Mouse (Mus musculus) myocyte (in vitro differentiated cells): Measurements from ENCODE around the gene Gnaz. TPM values are rescaled to one million over a fixed set of nuclear protein-coding genes. Genes with fewer than 3 reads are reported as not detected.

Source experiments
- H3K27me3 ChIP-seq: one replicate; pipeline ENCODE4 v1.6.1; 2011; ENCODE audit not compliant: control insufficient read depth, insufficient read depth, insufficient read length
- H3K36me3 ChIP-seq: one replicate; pipeline ENCODE4 v1.6.1; 2011; ENCODE audit not compliant: control insufficient read depth, insufficient read depth
- H3K4me2 ChIP-seq: one replicate; pipeline ENCODE4 v1.6.1; 2011; ENCODE audit warnings: low read depth, control low read depth
- H3K4me3 ChIP-seq: one replicate; pipeline ENCODE4 v1.5.1; 2011; ENCODE audit warnings: mild to moderate bottlenecking, control low read depth, moderate library complexity
- H3K79me2 ChIP-seq: one replicate; pipeline ENCODE4 v1.6.1; 2011; ENCODE audit not compliant: control insufficient read depth, insufficient read depth
- H3ac ChIP-seq: one replicate; pipeline ENCODE4 v1.6.1; 2011; ENCODE audit not compliant: control insufficient read depth, insufficient read length
- CEBPB ChIP-seq: IDR thresholded peaks from 2 replicates; pipeline ENCODE4 v1.6.1; 2011; ENCODE audit warnings: mild to moderate bottlenecking, moderate library complexity; ENCODE audit not compliant: poor library complexity, insufficient read depth, severe bottlenecking
- E2F4 ChIP-seq: IDR thresholded peaks from one replicate; pipeline ENCODE4 v1.6.1; 2011; ENCODE audit warnings: mild to moderate bottlenecking, control low read depth, moderate library complexity; ENCODE audit not compliant: insufficient read depth
- MAX ChIP-seq: IDR thresholded peaks from one replicate; pipeline ENCODE4 v1.6.1; 2011; ENCODE audit warnings: low read depth, mild to moderate bottlenecking, control low read depth
- MYOD1 ChIP-seq, 3 experiments: IDR thresholded peaks; one replicate each; pipeline ENCODE4 v1.6.1; 2011; ENCODE audit warnings: control low read depth in 2 of 3, low read depth in 2 of 3, mild to moderate bottlenecking in 2 of 3, moderate library complexity in 1 of 3; ENCODE audit not compliant: insufficient read length in 2 of 3, control insufficient read depth in 1 of 3
- MYOG ChIP-seq, 3 experiments: IDR thresholded peaks; one replicate each; pipeline ENCODE4 v1.6.1; 2011; ENCODE audit warnings: control low read depth in 2 of 3, low read depth in 2 of 3, mild to moderate bottlenecking in 2 of 3; ENCODE audit not compliant: insufficient read length in 2 of 3, control insufficient read depth in 1 of 3, insufficient read depth in 1 of 3
- POLR2A ChIP-seq: IDR thresholded peaks from one replicate; pipeline ENCODE4 v1.6.1; 2011; ENCODE audit warnings: low read depth, mild to moderate bottlenecking, control low read depth, moderate library complexity; ENCODE audit not compliant: insufficient read length
- POLR2AphosphoS2 ChIP-seq: IDR thresholded peaks from one replicate; pipeline ENCODE4 v1.6.1; 2011; ENCODE audit warnings: low read depth, control low read depth; ENCODE audit not compliant: insufficient read length
- REST ChIP-seq: IDR thresholded peaks from one replicate; pipeline ENCODE4 v1.6.1; 2011; ENCODE audit warnings: mild to moderate bottlenecking, control low read depth, moderate library complexity; ENCODE audit not compliant: insufficient read depth, insufficient read length
- SRF ChIP-seq: IDR thresholded peaks from one replicate; pipeline ENCODE4 v1.6.1; 2011; ENCODE audit warnings: low read depth; ENCODE audit not compliant: control insufficient read depth, insufficient read length
- TCF12 ChIP-seq: IDR thresholded peaks from one replicate; pipeline ENCODE4 v1.6.1; 2011; ENCODE audit warnings: mild to moderate bottlenecking, control low read depth; ENCODE audit not compliant: poor library complexity, insufficient read depth, severe bottlenecking
- TCF3 ChIP-seq: IDR thresholded peaks from one replicate; pipeline ENCODE4 v1.6.1; 2011; ENCODE audit warnings: low read depth, control low read depth; ENCODE audit not compliant: insufficient read length
- USF1 ChIP-seq: IDR thresholded peaks from one replicate; pipeline ENCODE4 v1.6.1; 2011; ENCODE audit warnings: low read depth, mild to moderate bottlenecking, control low read depth, moderate library complexity
- polyA plus RNA-seq: library from polyadenylated mRNA; unstranded; fragments of >200 nt; fragmentation: generic; extraction: Trizol; gene quantifications from one replicate; pipeline ENCODE4 v1.2.1, GENCODE M21; 2012; ENCODE audit warnings: missing spikeins

Gene Gnaz
- polyA plus RNA-seq, 1 experiment, result 0.54 TPM

- Histone ChIP-seq H3ac (no peak overlapping the region), H3K4me2 (no peak overlapping the region), H3K27me3 (peaks cover 36% of the 10 kb centered on the region), H3K36me3 (no peaks in the 10 kb centered on the region), H3K4me3 (no peak overlapping the region), H3K79me2 (no peaks in the 10 kb centered on the region)
- TF ChIP-seq REST (no peak), POLR2A (no peak), E2F4 (no peak), MYOG (IDR thresholded peaks at IDR 0.05; ENCODE audit: control insufficient read depth in 1 of 3, insufficient read depth in 1 of 3, insufficient read length in 2 of 3, low read depth in 2 of 3) (no peak), TCF3 (no peak), MAX (no peak), USF1 (no peak), CEBPB (no peak), TCF12 (no peak), SRF (no peak), POLR2AphosphoS2 (no peak), MYOD1 (IDR thresholded peaks at IDR 0.05; ENCODE audit: control insufficient read depth in 1 of 3, insufficient read length in 2 of 3, low read depth in 2 of 3) (no peak)
These were observed 34.4 kb downstream of the Gnaz start for GRCm38 (mm10) chr10:75001391-75001790.

- H3ac ChIP-seq, result no peak overlapping the region
- no peak overlapping the region for H3K4me2 ChIP-seq
- TF ChIP-seq SRF (no peak), REST (no peak), POLR2A (no peak), CEBPB (no peak), MAX (no peak), E2F4 (no peak), MYOD1 (IDR thresholded peaks at IDR 0.05; ENCODE audit: control insufficient read depth in 1 of 3, insufficient read length in 2 of 3, low read depth in 2 of 3) (no peak), TCF3 (no peak), POLR2AphosphoS2 (no peak), USF1 (no peak), MYOG (IDR thresholded peaks at IDR 0.05; ENCODE audit: control insufficient read depth in 1 of 3, insufficient read depth in 1 of 3, insufficient read length in 2 of 3, low read depth in 2 of 3) (no peak), TCF12 (no peak)
- H3K36me3 ChIP-seq, result no peaks in the 10 kb centered on the region
- H3K27me3 ChIP-seq, result peaks cover 23% of the 10 kb centered on the region
- H3K4me3 ChIP-seq, result no peak overlapping the region
- H3K79me2 ChIP-seq, result no peaks in the 10 kb centered on the region
These were observed 37.1 kb downstream of the Gnaz start for GRCm38 (mm10) chr10:75004067-75004466.

- no peak for TF ChIP-seq MYOG (IDR thresholded peaks at IDR 0.05; ENCODE audit: control insufficient read depth in 1 of 3, insufficient read depth in 1 of 3, insufficient read length in 2 of 3, low read depth in 2 of 3)
- no peak for TF ChIP-seq POLR2AphosphoS2
- no peak for TF ChIP-seq TCF3
- TF ChIP-seq USF1, result no peak
- TF ChIP-seq POLR2A, result no peak
- TF ChIP-seq SRF, result no peak
- TF ChIP-seq MAX, result no peak
- TF ChIP-seq MYOD1 (IDR thresholded peaks at IDR 0.05; ENCODE audit: control insufficient read depth in 1 of 3, insufficient read length in 2 of 3, low read depth in 2 of 3), result no peak
- no peak for TF ChIP-seq REST
- no peak for TF ChIP-seq CEBPB
- TF ChIP-seq TCF12, result no peak
- no peak for TF ChIP-seq E2F4
- H3K4me3 ChIP-seq, result no peak overlapping the region
- H3K4me2 ChIP-seq, result no peak overlapping the region
- H3K36me3 ChIP-seq, result no peaks in the 10 kb centered on the region
- no peaks in the 10 kb centered on the region for H3K79me2 ChIP-seq
- H3K27me3 ChIP-seq, result peaks cover 30% of the 10 kb centered on the region
- no peak overlapping the region for H3ac ChIP-seq
These were observed 40.1 kb downstream of the Gnaz start for GRCm38 (mm10) chr10:75006889-75007662.

GRCm38 (mm10) chr10:75010704-75011103 lies 43.7 kb downstream of the Gnaz start:
- Histone ChIP-seq H3K27me3 (peaks cover 38% of the 10 kb centered on the region), H3K4me3 (no peak overlapping the region), H3ac (no peak overlapping the region), H3K79me2 (no peaks in the 10 kb centered on the region), H3K36me3 (no peaks in the 10 kb centered on the region), H3K4me2 (no peak overlapping the region)
- TF ChIP-seq USF1 (no peak), E2F4 (no peak), REST (no peak), MYOD1 (IDR thresholded peaks at IDR 0.05; ENCODE audit: control insufficient read depth in 1 of 3, insufficient read length in 2 of 3, low read depth in 2 of 3) (no peak), TCF3 (no peak), SRF (no peak), CEBPB (no peak)
